Mouse (Mus musculus): ENCODE data around the gene Zfp950. TPM values are rescaled to one million over a fixed set of nuclear protein-coding genes. Genes with fewer than 3 reads are reported as not detected.

Gene Zfp950
- polyA plus RNA-seq, 1 experiment from 2014 or later, result 21.8 TPM

GRCm38 (mm10) chr19:61051151-61051550 is 89.5 kb downstream of the Zfp950 start:
- DNase-seq (ENCODE audit: low spot score), result no peak
- H3K9me3 ChIP-seq, result no peaks in the 10 kb centered on the region
- 0 out of 2 replicates have a peak, but pooled peaks cover 6% of the 10 kb centered on the region for H3K36me3 ChIP-seq
- WGBS, result 86% methylated on average over 1 of the region's 1 CpGs
- H3K27ac ChIP-seq, result no peak overlapping the region
- H3K4me1 ChIP-seq, result no peaks in the 10 kb centered on the region
- H3K4me3 ChIP-seq, result no peak overlapping the region
- no peaks in the 10 kb centered on the region for H3K27me3 ChIP-seq (ENCODE audit: insufficient read depth, poor library complexity, severe bottlenecking)

- H3K27me3 ChIP-seq (ENCODE audit: insufficient read depth, poor library complexity, severe bottlenecking), result no peaks in the 10 kb centered on the region
- 0 out of 2 replicates have a peak, but pooled peaks cover 6% of the 10 kb centered on the region for H3K36me3 ChIP-seq
- 76% methylated on average over 1 of the region's 1 CpGs for WGBS
- no peaks in the 10 kb centered on the region for H3K9me3 ChIP-seq
- H3K27ac ChIP-seq, result no peak overlapping the region
- H3K4me3 ChIP-seq, result no peak overlapping the region
- DNase-seq (ENCODE audit: low spot score), result no peak
- H3K4me1 ChIP-seq, result no peaks in the 10 kb centered on the region
Observed at GRCm38 (mm10) chr19:61049413-61049812, 91.2 kb downstream of the Zfp950 start.

- 90% methylated on average over 2 of the region's 2 CpGs for WGBS
- Histone ChIP-seq H3K27ac (no peak overlapping the region), H3K4me1 (no peaks in the 10 kb centered on the region), H3K36me3 (0 out of 2 replicates have a peak, but pooled peaks cover 6% of the 10 kb centered on the region), H3K4me3 (no peak overlapping the region), H3K27me3 (ENCODE audit: insufficient read depth, poor library complexity, severe bottlenecking) (no peaks in the 10 kb centered on the region), H3K9me3 (no peaks in the 10 kb centered on the region)
- no peak for DNase-seq (ENCODE audit: low spot score)
Observed at GRCm38 (mm10) chr19:61048646-61049045, 92.0 kb downstream of the Zfp950 start.

- Histone ChIP-seq H3K27ac (no peak overlapping the region), H3K4me1 (no peaks in the 10 kb centered on the region), H3K36me3 (no peaks in the 10 kb centered on the region), H3K27me3 (ENCODE audit: insufficient read depth, poor library complexity, severe bottlenecking) (no peaks in the 10 kb centered on the region), H3K4me3 (no peak overlapping the region), H3K9me3 (no peaks in the 10 kb centered on the region)
- DNase-seq (ENCODE audit: low spot score), result no peak
Observed at GRCm38 (mm10) chr19:61039151-61039550, 101.5 kb downstream of the Zfp950 start.

GRCm38 (mm10) chr19:61031570-61031969 is 109.1 kb downstream of the Zfp950 start:
- no peaks in the 10 kb centered on the region for H3K27me3 ChIP-seq (ENCODE audit: insufficient read depth, poor library complexity, severe bottlenecking)

GRCm38 (mm10) chr19:61021939-61022566 is 118.6 kb downstream of the Zfp950 start:
- no peak overlapping the region for H3K4me3 ChIP-seq
- H3K4me1 ChIP-seq, result no peaks in the 10 kb centered on the region
- no peak for DNase-seq (ENCODE audit: low spot score)
- H3K9me3 ChIP-seq, result no peaks in the 10 kb centered on the region
- whole genome bisulfite sequencing, result 73% methylated on average over 3 of the region's 3 CpGs
- H3K27ac ChIP-seq, result no peak overlapping the region
- H3K27me3 ChIP-seq (ENCODE audit: insufficient read depth, poor library complexity, severe bottlenecking), result no peaks in the 10 kb centered on the region
- H3K36me3 ChIP-seq, result no peaks in the 10 kb centered on the region

More at GRCm38 (mm10) chr19:61031570-61031969, 109.1 kb downstream of the Zfp950 start:
- Histone ChIP-seq H3K9me3 (no peaks in the 10 kb centered on the region), H3K4me3 (no peak overlapping the region), H3K36me3 (no peaks in the 10 kb centered on the region), H3K4me1 (peaks cover 18% of the 10 kb centered on the region), H3K27ac (no peak overlapping the region)
- no peak for DNase-seq (ENCODE audit: low spot score)
- 69% methylated on average over 2 of the region's 2 CpGs for WGBS

- DNase-seq (ENCODE audit: low spot score), result no peak
- Histone ChIP-seq H3K4me1 (no peaks in the 10 kb centered on the region), H3K36me3 (no peaks in the 10 kb centered on the region), H3K4me3 (no peak overlapping the region), H3K9me3 (no peaks in the 10 kb centered on the region), H3K27me3 (ENCODE audit: insufficient read depth, poor library complexity, severe bottlenecking) (no peaks in the 10 kb centered on the region), H3K27ac (no peak overlapping the region)
- WGBS, result 40% methylated on average over 2 of the region's 2 CpGs
Observed at GRCm38 (mm10) chr19:61021502-61021901, 119.1 kb downstream of the Zfp950 start.

- Histone ChIP-seq H3K4me1 (no peaks in the 10 kb centered on the region), H3K9me3 (no peaks in the 10 kb centered on the region), H3K4me3 (no peak overlapping the region), H3K36me3 (no peaks in the 10 kb centered on the region), H3K27me3 (ENCODE audit: insufficient read depth, poor library complexity, severe bottlenecking) (no peaks in the 10 kb centered on the region), H3K27ac (no peak overlapping the region)
- no peak for DNase-seq (ENCODE audit: low spot score)
- 85% methylated on average over 1 of the region's 1 CpGs for WGBS
Observed at GRCm38 (mm10) chr19:61017477-61018266, 123.0 kb downstream of the Zfp950 start.

- Histone ChIP-seq H3K27me3 (ENCODE audit: insufficient read depth, poor library complexity, severe bottlenecking) (no peaks in the 10 kb centered on the region), H3K27ac (no peak overlapping the region), H3K9me3 (no peaks in the 10 kb centered on the region), H3K4me3 (no peak overlapping the region), H3K4me1 (no peaks in the 10 kb centered on the region), H3K36me3 (no peaks in the 10 kb centered on the region)
- 48% methylated on average over 2 of the region's 2 CpGs for WGBS
- DNase-seq (ENCODE audit: low spot score), result no peak
Observed at GRCm38 (mm10) chr19:61009266-61009665, 131.4 kb downstream of the Zfp950 start.

Other genes with a start within 250 kb of the Zfp950 start
- gene Gm7102, start 35.5 kb upstream of the Zfp950 start, polyA plus RNA-seq (2016; fragmentation: Nextera tagmentation; extraction: Ambion mirVana), result 0.09 and 0.10 TPM in 2 replicates
- gene Gm6020, start 43.0 kb upstream of the Zfp950 start, polyA plus RNA-seq (2016; fragmentation: Nextera tagmentation; extraction: Ambion mirVana), result not detected in 2 replicates
- 27.9 and 28.1 TPM in 2 replicates for gene Csf2ra, start 87.6 kb upstream of the Zfp950 start, polyA plus RNA-seq (2016; fragmentation: Nextera tagmentation; extraction: Ambion mirVana)
- gene Gm21060, start 156.2 kb upstream of the Zfp950 start, polyA plus RNA-seq (2016; fragmentation: Nextera tagmentation; extraction: Ambion mirVana), result not detected in 2 replicates

All from heart, embryonic 10.5 days (tissue).